Mouse (Mus musculus) bone marrow, adult 2 months (tissue): ENCODE measurements around the gene Tmem53.

Experiments used
- CTCF ChIP-seq: fragments of 200-500 bp; IDR thresholded peaks from 2 replicates; pipeline ENCODE4 v1.5.1; 2011; ENCODE audit warnings: low read length, control low read depth; ENCODE audit not compliant: control insufficient read depth, insufficient read depth
- POLR2A ChIP-seq: fragments of 200-500 bp; IDR thresholded peaks from 2 replicates; pipeline ENCODE4 v1.6.1; 2011; ENCODE audit warnings: low read depth, mild to moderate bottlenecking, control low read depth, low read length, borderline replicate concordance; ENCODE audit not compliant: control insufficient read depth

GRCm38 (mm10) chr4:117307270-117307669, 55.5 kb downstream of the Tmem53 start:
- no peak for TF ChIP-seq CTCF
- TF ChIP-seq POLR2A: no peak
